Mouse (Mus musculus): ENCODE data around the gene Olfr374.
"Not testable (repeated sequence)": the region's sequence is repeated elsewhere in the genome, so short reads cannot be mapped to it uniquely, and the experiment has no call there.

Olfr374 gene

DNA sequence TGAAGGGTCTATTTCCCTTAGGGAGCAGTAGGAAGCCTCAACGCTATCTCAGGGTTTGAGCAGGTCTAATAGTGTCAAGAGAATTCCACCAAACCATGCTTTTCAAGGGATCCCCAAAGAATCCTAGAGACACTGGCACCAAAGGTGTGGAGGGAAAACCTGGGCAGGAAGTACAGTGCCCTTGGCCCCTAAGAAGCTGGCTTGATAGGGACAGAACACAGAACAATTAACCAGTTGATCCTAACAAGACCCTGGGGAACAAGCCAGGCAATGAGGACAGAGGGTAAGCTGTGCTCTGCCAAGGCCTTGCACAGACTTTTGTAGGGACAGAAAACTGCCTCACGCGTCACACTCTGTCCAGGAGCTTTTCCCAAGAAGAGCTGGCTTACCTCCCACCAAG, at the start of gene Olfr374:
Olfr374 (plus strand) TSS at position 301 of the 400 bp plus-strand sequence.
- no peak for DNase-seq (ENCODE audit: low read depth, low spot score)

DNA sequence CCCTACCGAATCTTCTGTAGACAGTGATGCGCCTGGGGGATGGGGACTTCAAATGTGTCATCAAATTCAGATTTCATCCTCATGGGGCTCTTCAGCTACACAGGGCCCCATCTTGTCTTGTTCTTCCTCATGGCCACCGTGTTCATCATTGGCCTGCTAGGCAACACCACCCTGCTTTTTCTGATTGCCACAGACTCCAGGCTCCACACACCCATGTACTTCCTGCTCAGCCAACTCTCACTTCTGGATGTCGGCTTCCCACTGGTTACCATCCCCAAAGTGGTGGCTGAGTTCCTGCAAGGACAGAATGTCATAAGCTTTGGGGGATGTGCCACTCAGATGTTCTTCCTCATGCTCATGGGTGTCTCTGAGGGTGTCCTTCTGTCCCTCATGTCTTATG, 49.2 kb upstream of the Olfr374 start:
- not testable (repeated sequence) for DNase-seq (ENCODE audit: low read depth, low spot score)

DNA sequence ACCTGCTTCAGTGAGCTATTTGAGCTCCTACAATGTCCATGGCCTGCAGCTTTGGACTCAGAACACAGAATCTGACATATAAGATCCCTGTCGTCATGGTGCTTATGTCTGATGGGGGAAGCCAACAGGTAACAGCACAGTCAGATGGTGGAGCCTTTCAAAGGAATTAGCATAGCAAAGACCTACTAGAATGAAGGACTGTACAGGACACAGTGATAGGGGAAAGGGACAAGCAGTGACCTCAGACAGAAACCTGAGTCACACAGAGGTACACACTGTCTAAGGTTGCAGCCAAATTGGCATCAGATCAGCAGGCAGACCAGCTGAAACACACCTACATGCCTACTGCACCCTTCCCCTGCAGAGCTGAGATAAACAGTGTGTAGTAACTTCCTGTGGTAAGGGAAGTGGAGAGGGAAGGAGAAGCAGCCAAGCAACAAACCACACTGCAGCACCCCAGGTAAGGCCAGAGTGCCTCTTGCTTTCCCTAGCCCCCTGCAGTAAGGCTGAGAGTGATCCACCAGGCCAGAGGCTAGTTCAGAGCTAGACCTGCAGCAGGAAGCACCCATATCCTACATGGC, 39.9 kb upstream of the Olfr374 start:
- DNase-seq (ENCODE audit: low read depth, low spot score) = not testable (repeated sequence)

DNA sequence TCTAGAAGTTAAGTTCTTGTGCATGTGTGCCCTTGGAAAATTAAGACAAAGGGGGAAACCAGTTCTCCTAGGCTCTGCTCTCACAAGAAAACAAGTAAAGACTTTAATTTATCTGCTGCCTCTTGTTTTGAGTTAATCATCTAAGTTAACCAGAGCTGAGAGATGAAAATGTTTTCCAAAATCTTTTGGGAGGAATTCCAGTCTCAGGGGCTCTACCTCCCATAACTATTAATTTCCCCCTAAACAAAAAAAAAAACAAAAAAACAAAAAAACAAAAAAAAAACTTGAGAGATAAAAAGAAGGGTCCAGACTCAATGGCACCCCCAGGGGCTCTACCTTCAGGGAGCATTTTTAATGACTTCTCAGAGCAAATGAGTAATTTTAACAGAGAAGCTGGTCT, 24.0 kb upstream of the Olfr374 start, which contains the start of gene Olfr373:
Olfr373 (plus strand) TSS at position 301 of the 400 bp plus-strand sequence.
- DNase-seq (ENCODE audit: low read depth, low spot score) = not testable (repeated sequence)

DNA sequence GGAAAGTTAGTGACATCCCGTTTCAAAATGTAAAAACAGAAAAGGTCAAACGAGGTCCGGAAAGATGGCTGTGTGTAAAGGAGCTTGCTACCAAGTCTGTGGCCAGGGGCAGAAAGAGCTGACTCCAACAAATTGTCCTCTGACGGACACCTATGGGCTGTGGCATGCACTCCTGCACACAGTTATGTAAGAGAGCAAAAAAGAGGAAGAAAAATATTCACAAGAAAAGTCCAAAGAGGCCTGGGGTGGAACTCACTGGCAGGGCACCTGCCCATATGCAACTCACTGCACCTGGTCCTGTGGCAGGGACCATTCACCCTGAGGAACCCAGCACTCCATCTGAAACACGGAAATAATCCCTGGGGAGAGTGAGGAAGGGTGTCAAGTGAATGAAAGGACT, 22.1 kb upstream of the Olfr374 start:
- DNase-seq (ENCODE audit: low read depth, low spot score) = no peak

DNA sequence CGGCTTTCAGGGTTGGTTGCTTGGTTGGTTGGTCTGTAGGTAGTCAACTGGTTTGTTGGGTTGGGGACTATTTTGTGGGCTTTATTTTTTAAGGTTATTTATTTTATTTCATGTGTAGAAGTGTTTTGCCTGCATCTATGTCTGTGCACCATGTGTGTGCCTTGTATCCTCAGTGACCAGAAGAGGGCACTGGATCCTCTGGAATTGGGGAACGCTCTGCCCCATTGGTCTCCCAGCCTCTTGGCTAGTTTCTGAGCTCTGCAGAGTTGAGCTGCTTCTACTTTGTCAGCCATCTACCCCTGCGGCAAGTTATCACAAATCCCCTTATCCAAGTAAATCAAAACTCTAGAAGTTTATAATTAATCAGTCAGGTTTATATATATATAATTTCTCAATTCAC, 19.2 kb upstream of the Olfr374 start:
- not testable (repeated sequence) for DNase-seq (ENCODE audit: low read depth, low spot score)

DNA sequence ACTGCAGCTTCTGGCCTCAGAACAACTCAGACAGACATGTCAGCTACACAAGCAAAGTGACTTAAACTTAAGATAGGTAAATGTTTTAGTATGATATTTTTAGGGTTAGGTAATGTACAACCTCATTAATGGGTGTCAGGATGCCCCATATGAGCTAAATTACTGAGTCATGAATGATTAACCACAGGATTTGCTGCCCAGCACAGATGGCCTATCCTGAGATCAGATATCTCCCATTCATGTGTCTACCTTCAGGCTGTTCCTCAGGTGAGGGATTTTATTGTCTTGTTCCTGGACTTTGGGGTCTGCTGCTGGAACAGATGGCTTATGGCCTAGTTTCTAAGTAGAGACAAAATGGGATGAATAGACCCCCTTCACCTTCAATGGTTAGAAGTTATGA, 10.1 kb upstream of the Olfr374 start:
- DNase-seq (ENCODE audit: low read depth, low spot score) = not testable (repeated sequence)

DNA sequence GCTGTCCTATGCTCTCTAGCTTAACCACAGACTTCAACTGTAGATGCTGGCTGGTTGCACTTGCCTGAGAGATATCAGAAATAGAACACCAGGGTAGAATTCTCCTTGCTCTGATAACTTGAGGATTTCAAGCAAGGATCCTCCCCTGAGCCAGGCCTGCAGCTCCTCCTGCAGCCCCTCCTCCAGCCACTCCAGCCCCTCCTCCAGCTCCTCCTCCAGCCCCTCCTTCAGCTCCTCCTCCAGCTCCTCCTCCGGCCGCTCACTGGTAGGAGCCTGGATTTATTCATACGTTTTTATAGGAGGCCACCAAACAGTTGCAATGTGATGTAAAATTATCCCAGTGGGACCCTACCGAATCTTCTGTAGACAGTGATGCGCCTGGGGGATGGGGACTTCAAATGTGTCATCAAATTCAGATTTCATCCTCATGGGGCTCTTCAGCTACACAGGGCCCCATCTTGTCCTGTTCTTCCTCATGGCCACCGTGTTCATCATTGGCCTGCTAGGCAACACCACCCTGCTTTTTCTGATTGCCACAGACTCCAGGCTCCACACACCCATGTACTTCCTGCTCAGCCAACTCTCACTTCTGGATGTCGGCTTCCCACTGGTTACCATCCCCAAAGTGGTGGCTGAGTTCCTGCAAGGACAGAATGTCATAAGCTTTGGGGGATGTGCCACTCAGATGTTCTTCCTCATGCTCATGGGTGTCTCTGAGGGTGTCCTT, 7.3 kb upstream of the Olfr374 start:
- not testable (repeated sequence) for DNase-seq (ENCODE audit: low read depth, low spot score)

DNA sequence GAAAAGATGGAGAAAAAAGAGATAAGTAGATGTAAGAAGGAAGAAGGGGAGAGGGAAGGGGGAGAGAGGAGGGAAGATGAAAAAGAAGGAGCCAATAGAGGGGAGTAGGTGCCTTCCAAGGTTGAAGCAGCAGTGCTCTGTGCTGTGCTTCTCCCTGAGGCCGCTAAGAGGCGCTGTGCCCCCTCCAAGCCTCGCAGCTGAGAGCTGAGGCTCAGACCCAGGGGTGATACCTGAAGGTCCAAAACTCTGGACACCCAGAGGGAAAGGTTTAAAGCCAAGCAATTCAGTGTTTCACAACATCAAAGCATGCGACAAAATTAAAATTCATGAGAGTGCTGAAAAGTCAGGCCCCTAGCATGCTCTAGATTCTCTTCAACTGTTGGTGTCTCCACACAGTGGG, 1.7 kb upstream of the Olfr374 start:
- no peak for DNase-seq (ENCODE audit: low read depth, low spot score)

DNA sequence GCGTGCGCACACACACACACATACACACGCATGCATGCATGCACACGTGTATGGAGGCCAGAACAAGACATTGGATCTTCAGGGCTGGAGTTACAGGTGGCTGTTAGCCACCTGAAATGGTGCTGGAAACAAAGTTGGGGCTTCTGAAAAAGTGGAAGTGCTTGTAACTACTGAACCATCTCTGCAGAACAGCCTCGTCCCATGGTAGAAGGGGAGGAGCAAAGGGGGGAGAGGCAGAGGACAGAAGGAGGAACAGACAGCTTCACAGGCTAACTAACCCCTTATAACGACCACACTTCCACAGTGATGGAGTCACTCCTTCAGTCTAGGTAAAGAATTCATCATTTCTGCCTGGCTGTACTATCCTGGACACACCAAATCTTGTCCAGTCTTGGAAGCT, 4.0 kb downstream of the Olfr374 start:
- DNase-seq (ENCODE audit: low read depth, low spot score) = no peak

DNA sequence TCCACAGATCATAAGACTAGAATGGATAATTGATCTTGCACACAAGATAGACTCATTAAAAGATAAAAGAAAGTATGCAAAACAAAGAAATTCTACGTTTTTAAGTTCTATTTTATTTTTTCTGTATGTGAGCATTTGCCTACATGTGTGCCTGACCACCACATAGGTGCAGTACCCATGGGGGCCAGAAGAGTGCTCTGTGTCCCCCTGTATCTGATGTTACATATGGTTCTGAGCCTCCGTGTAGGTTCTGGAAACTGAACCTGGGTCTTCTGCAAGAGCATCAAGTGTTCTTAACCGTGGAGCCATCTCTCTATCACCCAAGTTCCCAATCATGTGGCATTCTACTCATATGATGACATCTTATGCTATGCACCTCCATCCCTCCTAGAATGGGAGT, 5.6 kb downstream of the Olfr374 start:
- no peak for DNase-seq (ENCODE audit: low read depth, low spot score)

DNA sequence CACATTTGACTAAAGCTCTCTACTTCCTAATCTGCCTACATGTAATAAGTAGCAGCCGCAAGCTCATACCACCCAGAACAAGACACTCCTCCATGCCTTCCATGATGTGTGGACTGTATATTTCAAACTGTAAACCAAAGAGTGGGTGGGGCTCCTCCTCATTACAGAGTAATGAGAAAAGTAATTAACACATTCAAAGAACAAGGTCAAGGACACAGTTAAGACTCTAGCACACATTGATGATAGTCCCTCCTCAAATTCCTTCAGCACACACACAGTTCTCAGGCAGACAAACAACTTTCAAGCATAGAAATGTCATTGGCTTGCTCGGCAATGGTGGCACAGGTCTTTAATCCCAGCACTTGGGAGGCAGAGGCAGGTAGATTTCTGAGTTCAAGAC, 8.4 kb downstream of the Olfr374 start:
- DNase-seq (ENCODE audit: low read depth, low spot score) = no peak

DNA sequence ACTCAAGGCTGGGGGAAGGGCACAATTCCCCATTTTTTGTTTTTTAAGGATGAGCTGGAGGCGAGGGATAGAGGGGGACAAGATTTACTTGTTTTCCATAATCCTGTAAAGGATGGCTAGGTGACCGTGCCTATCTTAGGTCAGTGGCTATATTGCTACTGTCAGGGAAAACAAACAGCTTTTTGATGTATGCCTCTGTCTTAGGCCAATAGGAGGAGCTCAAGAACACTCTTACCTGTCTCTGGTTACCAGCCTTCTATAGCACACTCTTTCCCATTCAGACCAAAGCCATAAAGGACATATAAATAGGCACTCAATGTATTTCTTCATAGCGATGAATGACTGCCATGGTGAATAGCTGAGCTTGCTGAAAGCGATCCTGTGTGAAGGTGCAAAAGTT, 11.8 kb downstream of the Olfr374 start:
- DNase-seq (ENCODE audit: low read depth, low spot score) = no peak

DNA sequence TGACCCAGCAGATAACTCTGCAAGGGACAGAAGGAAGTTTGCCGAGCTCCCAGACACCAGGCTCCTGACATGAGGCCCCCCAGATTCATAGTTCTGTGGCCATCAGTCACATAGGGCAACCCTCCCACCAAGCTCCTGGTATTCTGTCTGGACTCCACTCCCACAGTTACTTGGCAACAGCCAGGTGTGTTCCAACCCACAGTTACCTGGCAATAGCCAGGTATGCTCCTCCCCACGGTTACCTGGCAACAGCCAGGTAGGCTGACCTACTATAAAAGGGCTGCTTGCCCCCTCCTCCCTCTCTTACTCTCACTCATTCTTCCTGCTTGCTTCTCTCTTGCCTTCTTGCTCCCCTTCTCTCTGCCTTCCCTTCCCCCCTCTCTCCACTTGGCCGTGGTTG, 14.6 kb downstream of the Olfr374 start:
- DNase-seq (ENCODE audit: low read depth, low spot score) = not testable (repeated sequence)

DNA sequence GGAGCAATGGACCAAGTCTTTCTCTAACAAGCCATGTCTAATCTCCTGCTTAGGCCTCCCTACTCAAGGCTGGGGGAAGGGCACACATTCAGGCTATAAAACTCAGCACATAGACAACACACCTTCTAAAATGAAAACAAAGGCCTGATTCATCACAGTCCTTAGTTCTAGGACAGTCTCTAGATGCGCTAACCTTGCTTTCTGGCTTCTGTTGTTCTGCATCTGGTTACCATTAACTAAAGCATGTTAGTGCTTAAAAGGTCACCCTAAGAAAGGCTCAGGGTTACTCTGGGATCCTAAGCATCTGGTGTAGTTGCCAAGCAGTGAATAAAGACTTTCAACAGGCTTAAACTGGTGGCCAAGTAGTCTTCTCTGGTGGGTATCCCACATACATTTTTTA, 15.2 kb downstream of the Olfr374 start:
- DNase-seq (ENCODE audit: low read depth, low spot score) = no peak

DNA sequence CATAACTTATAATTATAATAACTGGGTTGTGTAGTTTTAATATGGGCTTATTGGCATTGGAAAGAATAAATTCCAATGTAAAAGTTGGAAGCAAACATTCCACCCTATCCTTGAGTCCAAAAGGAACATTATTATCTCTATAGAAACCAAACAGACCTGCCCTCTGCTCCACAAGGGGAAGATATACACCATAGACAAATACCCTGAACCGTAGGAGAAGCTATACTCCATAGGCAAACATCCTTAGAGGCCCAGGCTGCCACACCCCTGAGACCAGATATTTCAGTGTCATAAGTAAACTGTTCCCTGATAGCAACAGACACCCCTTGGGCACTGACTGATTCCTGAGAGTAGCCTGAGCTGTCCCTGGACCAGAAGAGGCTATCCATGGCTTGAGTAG, 21.0 kb downstream of the Olfr374 start:
- no peak for DNase-seq (ENCODE audit: low read depth, low spot score)

DNA sequence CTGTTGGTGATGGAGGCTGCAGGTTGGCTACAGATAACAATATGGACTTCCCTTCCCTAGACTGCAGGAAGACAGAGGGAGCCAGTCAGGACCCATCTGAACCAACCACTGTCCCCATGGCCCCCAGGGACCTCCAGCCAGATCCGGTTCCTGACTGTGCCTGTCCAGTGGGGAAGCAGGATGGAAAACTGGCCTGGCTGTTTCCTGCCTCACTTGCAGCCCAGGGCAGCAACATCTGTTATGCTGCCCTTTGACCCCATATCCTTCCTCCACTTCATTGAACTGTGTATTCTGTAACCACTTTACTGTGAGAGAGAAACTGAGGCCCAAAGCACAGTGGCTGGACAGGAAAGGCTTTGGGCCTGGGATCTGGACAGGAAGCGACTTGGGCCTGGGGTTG, 24.4 kb downstream of the Olfr374 start:
- no peak for DNase-seq (ENCODE audit: low read depth, low spot score)

DNA sequence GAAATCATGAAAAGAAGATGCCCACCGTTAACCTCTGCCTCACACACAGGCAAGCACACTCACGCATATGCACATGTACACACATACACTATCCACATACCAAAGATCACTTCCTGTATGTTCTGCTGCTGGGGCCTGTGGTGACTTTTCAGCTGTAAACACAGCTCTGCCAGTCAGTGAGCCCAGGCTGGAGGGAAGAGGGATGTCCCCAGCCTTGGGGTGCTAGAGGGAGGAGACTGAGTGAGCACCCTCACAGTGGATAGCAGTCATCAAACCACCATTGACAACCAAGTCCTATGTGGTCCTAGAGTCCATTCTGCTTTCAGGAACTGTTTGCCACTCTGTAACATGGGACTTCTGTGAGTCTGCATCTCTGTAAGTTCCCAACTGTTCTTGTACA, 25.1 kb downstream of the Olfr374 start:
- no peak for DNase-seq (ENCODE audit: low read depth, low spot score)

DNA sequence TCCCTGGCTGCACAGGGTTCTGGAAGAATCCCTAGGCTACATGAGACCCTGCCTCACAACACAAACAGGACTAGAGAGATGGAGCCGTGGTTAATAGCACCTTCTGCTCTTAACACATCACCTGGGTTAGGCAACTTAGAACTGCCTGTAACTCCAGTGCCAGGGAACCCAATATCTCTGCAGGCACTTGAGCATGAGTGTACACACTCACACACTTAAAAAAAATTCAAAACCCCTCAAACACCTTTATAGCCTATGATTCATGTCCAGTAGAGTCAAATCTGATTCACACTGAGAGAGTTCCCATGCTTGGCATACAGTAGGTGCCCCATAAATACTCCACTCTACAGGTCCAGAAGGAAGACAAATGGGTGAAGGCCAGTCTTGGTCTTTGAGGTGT, 25.6 kb downstream of the Olfr374 start:
- no peak for DNase-seq (ENCODE audit: low read depth, low spot score)

DNA sequence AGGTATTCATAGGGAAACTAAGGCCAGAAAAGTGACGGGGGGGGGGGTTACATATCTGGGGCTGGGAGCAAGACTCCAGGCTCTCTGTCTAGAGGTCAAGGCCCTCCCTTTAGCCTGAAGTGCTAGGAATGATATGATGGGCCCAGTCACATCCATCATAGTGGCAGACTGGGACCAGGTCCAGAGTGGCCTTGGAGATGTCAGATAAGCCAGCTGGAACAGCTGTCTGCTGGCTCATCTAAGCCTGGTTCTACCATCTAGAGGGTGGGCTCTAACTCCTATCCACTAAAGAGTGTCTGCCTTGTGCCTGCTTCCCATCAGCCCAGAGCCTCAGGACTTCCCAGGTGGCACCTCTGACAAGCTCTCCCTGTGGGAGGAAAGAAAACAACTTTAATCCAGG, 26.1 kb downstream of the Olfr374 start:
- no peak for DNase-seq (ENCODE audit: low read depth, low spot score)

DNA sequence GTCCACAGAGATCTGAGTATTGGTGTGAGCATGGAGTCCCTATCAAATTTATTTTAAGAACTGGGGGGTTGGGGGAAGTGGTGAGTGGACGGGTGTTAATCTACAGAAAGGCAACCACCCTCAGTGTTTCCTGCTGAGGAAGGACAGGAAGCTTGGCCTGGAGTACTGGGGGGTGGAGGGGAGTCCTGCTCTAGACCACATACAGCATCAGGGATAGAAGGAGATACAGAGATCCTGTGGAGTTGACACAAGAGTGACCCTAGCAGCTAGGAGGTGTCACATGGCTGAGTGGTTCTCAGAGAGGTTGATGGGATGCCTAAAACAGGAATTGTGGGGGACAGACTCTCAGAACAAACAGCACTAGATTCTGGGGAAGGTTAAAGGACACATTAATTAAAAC, 26.7 kb downstream of the Olfr374 start:
- no peak for DNase-seq (ENCODE audit: low read depth, low spot score)

DNA sequence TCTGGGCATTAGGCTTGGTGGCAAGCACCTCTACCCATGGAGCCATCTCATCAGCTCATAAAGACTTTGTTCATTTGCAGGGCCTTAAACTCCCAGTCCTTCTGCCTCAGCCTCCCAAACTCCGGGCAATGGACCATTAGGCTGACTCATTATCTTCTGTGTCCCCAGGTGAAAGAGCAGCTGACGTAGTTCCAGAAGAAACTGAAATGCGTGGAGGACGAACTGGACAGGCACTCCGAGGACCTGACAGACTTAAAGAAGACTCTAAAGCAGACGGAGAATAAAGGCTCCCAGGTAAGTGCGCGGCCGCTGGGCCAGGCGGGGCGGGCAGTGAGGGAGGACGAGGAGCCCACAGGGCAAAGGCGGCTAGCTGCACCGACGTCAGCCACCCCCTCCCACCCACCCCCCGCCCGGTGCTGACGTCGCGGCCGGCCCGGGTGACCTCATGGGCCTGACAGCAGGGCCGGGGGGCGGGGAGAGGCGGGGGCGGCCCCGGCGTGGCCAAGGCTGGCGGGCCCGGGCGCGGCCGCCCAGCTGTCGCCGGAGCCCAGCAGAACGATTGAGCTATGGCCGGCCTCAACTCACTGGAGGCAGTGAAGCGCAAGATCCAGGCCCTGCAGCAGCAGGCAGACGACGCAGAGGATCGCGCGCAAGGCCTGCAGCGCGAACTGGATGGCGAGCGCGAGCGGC, 28.1 kb downstream of the Olfr374 start, which contains the start of gene Tpm4:
Tpm4 (plus strand) TSS at position 220 of the 690 bp plus-strand sequence.
- no peak for DNase-seq (ENCODE audit: low read depth, low spot score)
